Mouse (Mus musculus) embryonic fibroblast, embryonic 13.5 days (primary cell): ENCODE measurements around the gene Pcgf2.

ENCODE experiments used
- CTCF ChIP-seq: IDR thresholded peaks from 2 replicates; pipeline ENCODE4 v1.5.1; 2011; ENCODE audit warnings: mild to moderate bottlenecking, control low read depth, low read length, moderate library complexity, borderline replicate concordance; ENCODE audit not compliant: insufficient read depth
- POLR2A ChIP-seq: IDR thresholded peaks from 2 replicates; pipeline ENCODE4 v1.6.1; 2011; ENCODE audit warnings: low read depth, mild to moderate bottlenecking, control low read depth, low read length, moderate library complexity

- TF ChIP-seq CTCF (no peak), POLR2A (peak; percentile 69; the same call in 1 of the 2 replicates)
Observed at GRCm38 (mm10) chr11:97702393-97702745, 2.1 kb upstream of the Pcgf2 start.
